Mouse (Mus musculus): ENCODE results near the gene Wars. TPM values are rescaled to one million over a fixed set of nuclear protein-coding genes. Genes with fewer than 3 reads are reported as not detected.

Wars gene
- polyA plus RNA-seq (2012; ENCODE audit: low replicate concordance), result 9.3 and 42.9 TPM in 2 replicates

DNA sequence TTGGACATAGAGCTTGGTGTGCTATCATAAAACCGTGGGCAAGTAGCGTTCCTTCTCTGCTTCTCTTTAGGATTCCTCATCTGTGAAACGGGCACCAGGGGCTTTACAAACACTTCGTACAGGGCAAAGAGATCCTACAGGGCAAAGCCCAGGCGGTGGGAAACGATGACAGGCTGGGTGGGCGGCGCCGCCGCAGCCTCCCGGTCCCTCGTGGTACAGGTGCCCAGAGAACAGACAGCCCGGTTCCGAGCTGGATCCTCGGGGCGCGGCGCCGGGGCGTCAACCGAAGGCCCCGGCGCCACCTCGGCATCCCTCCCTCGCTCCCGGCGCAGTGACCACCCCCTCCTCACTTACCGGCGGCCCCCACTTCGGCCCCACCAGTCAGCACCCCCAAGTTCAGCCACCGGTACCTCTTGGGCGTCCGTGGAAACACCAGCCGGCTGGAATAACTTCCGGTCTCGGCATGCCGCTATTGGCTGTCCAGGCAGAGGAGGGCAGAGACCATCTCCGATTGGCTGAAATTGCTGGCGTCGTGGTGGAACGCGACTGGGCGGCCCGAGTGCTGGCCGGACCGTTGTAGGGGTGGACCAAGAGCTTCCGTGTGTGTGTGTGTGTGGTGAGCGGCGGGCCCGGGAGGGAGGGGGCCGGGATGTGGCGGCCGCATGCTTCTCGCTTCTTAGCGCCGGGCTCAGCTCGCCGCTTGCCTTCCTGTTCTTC lies at the start of gene Wars:
Gene Wars, minus strand, starts transcription at position 460 of the 717 bp plus-strand sequence.

DNA sequence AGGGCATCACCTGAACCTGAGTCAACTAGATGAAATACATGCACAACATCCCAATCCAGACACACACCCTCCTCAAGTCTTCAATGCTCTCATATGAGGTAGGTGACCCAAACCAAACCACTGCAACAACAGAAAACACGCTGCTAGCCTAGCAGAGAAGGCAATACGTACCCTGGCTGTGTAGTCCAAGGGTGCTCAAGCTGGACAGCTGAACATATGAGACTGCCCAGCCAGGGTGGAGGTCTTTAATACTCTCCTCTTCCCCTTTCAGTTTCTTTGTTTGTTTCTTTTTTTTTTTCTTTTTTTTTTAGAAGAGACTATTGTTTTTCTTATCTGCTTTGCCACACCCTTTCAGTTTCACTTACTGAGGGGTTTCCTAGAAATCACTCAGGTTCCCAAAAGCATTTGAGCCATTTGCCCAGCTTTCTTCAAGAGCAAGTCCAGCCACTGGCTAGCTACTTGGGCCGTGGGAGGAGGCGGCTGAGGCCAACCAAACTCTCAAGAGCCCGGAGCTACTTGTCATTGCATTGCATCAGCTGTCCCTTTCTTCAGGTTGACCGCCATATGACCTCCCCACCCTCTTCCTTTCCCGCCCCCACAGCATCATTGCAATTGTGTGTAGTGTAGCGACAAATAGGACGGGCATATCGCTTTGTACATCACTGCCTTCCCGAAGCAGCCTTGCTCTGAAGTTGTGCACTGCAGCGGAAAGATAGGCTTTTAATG lies 822 bp downstream of the Wars start, which contains the start of gene Wdr25:
Gene Wdr25, plus strand, starts transcription at position 643 of the 726 bp plus-strand sequence.

DNA sequence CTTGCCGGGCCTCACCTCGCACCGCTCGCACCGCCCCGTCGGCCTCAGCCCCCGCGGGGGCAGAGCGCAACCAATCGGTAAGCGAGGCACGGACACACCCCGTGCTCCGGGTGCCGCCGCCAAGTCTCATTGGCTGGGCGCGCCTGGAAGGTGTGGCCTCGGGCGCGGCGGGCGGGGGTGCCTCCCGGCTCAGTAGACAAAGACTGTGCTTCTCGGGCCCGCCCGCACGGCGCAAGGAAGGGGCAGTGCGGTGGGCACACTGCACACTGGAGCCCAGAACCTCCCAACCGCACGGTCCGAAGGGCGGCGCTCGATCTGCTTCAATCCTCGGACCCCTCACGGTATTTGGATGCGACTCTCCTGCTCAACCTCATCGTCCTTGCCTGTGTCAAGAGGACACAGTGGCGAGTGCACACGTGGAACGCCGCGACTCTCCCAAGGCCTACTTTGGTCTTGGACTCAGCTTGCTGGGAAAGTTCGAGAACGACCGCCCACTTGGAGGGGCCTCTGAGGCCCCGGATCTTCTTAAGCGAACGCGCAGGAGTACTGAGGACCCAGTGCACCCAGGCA lies 58.0 kb downstream of the Wars start, which contains the start of the genes Slc25a29 and Slc25a47:
Gene Slc25a29, minus strand, starts transcription at position 44 of the 570 bp plus-strand sequence.
Gene Slc25a47, plus strand, starts transcription at position 207 of the 570 bp plus-strand sequence.

Other genes with a start within 250 kb of the Wars start
- 0.14 TPM in 1 of 2 replicates, not detected in the other for gene Degs2, start 191.9 kb downstream of the Wars start, polyA plus RNA-seq (2012; ENCODE audit: low replicate concordance)
- gene Yy1, start 101.2 kb downstream of the Wars start, polyA plus RNA-seq (2012; ENCODE audit: low replicate concordance), result 28.8 and 46.4 TPM in 2 replicates
- 3.4 and 5.8 TPM in 2 replicates for gene Slc25a29, start 58.3 kb downstream of the Wars start, polyA plus RNA-seq (2012; ENCODE audit: low replicate concordance)
- 0.91 and 1.4 TPM in 2 replicates for gene Slc25a47, start 58.1 kb downstream of the Wars start, polyA plus RNA-seq (2012; ENCODE audit: low replicate concordance)
- 2.8 and 6.8 TPM in 2 replicates for gene Wdr25, start 543 bp downstream of the Wars start, polyA plus RNA-seq (2012; ENCODE audit: low replicate concordance)
- gene Begain, start 174.0 kb upstream of the Wars start, polyA plus RNA-seq (2012; ENCODE audit: low replicate concordance), result 6.8 and 17.3 TPM in 2 replicates

Measured in hematopoietic multipotent progenitor cell, adult 10-12 weeks (in vitro differentiated cells).